Mouse (Mus musculus) heart, embryonic 15.5 days (tissue): Measurements from ENCODE around the gene Smlr1. TPM values are rescaled to one million over a fixed set of nuclear protein-coding genes. Genes with fewer than 3 reads are reported as not detected.

Source experiments
- ATAC-seq: fragments of 200-750 bp; cut with Nextera tagmentation; replicated peaks from 2 replicates; pipeline ENCODE4 v1.8.0; 2017; ENCODE audit warnings: low read depth, moderate TSS enrichment; ENCODE audit not compliant: insufficient number of reproducible peaks, insufficient read depth, low FRiP score
- H3K27ac ChIP-seq: fragments of 300-500 bp; sonication (generic); 2 replicates; pipeline ENCODE4 v1.5.1; 2015; ENCODE audit warnings: mild to moderate bottlenecking, inconsistent platforms
- H3K27me3 ChIP-seq: fragments of 300-500 bp; sonication (generic); 2 replicates; pipeline ENCODE4 v1.6.1; 2015; ENCODE audit warnings: inconsistent platforms
- H3K36me3 ChIP-seq: fragments of 300-500 bp; sonication (generic); 2 replicates; pipeline ENCODE4 v1.6.1; 2015; ENCODE audit warnings: mild to moderate bottlenecking, inconsistent platforms
- H3K4me1 ChIP-seq: fragments of 300-500 bp; sonication (generic); replicated peaks from 2 replicates; pipeline ENCODE4 v1.6.1; 2015; ENCODE audit warnings: inconsistent platforms
- H3K4me2 ChIP-seq: fragments of 300-500 bp; sonication (generic); 2 replicates; pipeline ENCODE4 v1.6.1; 2015; ENCODE audit warnings: inconsistent platforms, mild to moderate bottlenecking, moderate library complexity
- H3K4me3 ChIP-seq: fragments of 300-500 bp; sonication (generic); 2 replicates; pipeline ENCODE4 v1.5.1; 2015; ENCODE audit warnings: mild to moderate bottlenecking, inconsistent platforms
- H3K9ac ChIP-seq: fragments of 300-500 bp; sonication (generic); 2 replicates; pipeline ENCODE4 v1.6.1; 2015; ENCODE audit warnings: mild to moderate bottlenecking, inconsistent platforms
- H3K9me3 ChIP-seq: fragments of 300-500 bp; sonication (generic); replicated peaks from 2 replicates; pipeline ENCODE4 v1.6.1; 2016; ENCODE audit warnings: inconsistent platforms
- WGBS: fragments of 180-500 bp; shearing (Covaris S2); methylation state at CpG from one replicate; pipeline ENCODE4 v1.1.7; 2015; ENCODE audit warnings: mixed read lengths; 5-methylcytosine and 5-hydroxymethylcytosine counted together
- polyA plus RNA-seq: library from polyadenylated mRNA; unstranded; fragments of >200 nt; fragmentation: Nextera tagmentation; extraction: Ambion mirVana; gene quantifications from 2 replicates; pipeline ENCODE4 v1.2.1, GENCODE M21; 2015

The Smlr1 gene
- polyA plus RNA-seq, 1 experiment from 2014 or later = not detected

GRCm38 (mm10) chr10:25499323-25500071 is 36.6 kb downstream of the Smlr1 start:
- H3K4me2 ChIP-seq = no peak overlapping the region
- H3K27me3 ChIP-seq = no peaks in the 10 kb centered on the region
- H3K36me3 ChIP-seq = peaks cover 23% of the 10 kb centered on the region; the same call in 1 of the 2 replicates
- H3K4me1 ChIP-seq = no peaks in the 10 kb centered on the region
- no peak for ATAC-seq
- H3K27ac ChIP-seq = no peak overlapping the region
- no peaks in the 10 kb centered on the region for H3K9me3 ChIP-seq
- no peak overlapping the region for H3K4me3 ChIP-seq
- 62% methylated on average over 10 of the region's 10 CpGs for WGBS
- H3K9ac ChIP-seq = no peak overlapping the region

GRCm38 (mm10) chr10:25488456-25488855 is 47.6 kb downstream of the Smlr1 start:
- peaks cover 11% of the 10 kb centered on the region; the same call in 1 of the 2 replicates for H3K36me3 ChIP-seq
- no peak overlapping the region for H3K9ac ChIP-seq
- H3K9me3 ChIP-seq = no peaks in the 10 kb centered on the region
- no peak overlapping the region for H3K4me3 ChIP-seq
- no peak overlapping the region for H3K27ac ChIP-seq
- 16% methylated on average over 1 of the region's 1 CpGs for WGBS
- H3K4me1 ChIP-seq = no peaks in the 10 kb centered on the region
- no peaks in the 10 kb centered on the region for H3K27me3 ChIP-seq
- H3K4me2 ChIP-seq = no peak overlapping the region
- ATAC-seq = no peak; the same call in 1 of the 2 replicates

GRCm38 (mm10) chr10:25482791-25483190 is 53.3 kb downstream of the Smlr1 start:
- Histone ChIP-seq H3K9ac (no peak overlapping the region), H3K36me3 (peaks cover 15% of the 10 kb centered on the region), H3K4me2 (no peak overlapping the region), H3K27me3 (no peaks in the 10 kb centered on the region), H3K27ac (no peak overlapping the region), H3K4me3 (no peak overlapping the region), H3K4me1 (no peaks in the 10 kb centered on the region), H3K9me3 (no peaks in the 10 kb centered on the region)
- 52% methylated on average over 5 of the region's 5 CpGs for WGBS
- ATAC-seq = no peak

DNA sequence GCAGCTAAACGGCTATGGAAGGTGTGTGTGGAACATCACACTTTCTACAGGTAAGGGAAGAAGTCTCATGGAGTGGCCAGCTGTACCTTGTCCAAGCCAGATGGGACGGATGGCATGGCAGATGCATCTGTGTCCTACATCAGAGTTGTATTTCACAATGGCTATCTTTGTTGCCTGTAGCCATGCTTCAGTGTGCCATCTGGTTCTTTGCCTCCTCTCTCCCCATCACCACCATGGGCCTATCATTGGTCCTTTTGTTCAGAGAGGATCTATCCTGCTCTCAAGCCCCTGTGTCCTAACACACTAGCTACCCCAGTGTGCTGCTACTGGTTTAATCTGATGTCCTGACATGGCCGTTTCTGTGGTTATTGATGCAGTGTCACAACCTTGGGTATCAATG is 56.4 kb downstream of the Smlr1 start:
- WGBS = 83% methylated on average over 3 of the region's 3 CpGs
- no peaks in the 10 kb centered on the region for H3K9me3 ChIP-seq
- ATAC-seq = no peak

More for the DNA sequence above, 56.4 kb downstream of the Smlr1 start:
- peaks cover 15% of the 10 kb centered on the region for H3K36me3 ChIP-seq
- H3K4me2 ChIP-seq = no peak overlapping the region
- H3K27ac ChIP-seq = no peak overlapping the region
- no peak overlapping the region for H3K9ac ChIP-seq
- no peak overlapping the region for H3K4me3 ChIP-seq
- no peaks in the 10 kb centered on the region for H3K4me1 ChIP-seq
- no peaks in the 10 kb centered on the region for H3K27me3 ChIP-seq

Other genes with a start within 250 kb of the Smlr1 start
- gene Akap7, start 228.4 kb downstream of the Smlr1 start, polyA plus RNA-seq = 22.2 and 29.9 TPM in 2 replicates
- 41.8 and 53.9 TPM in 2 replicates for gene Epb41l2, start 176.5 kb downstream of the Smlr1 start, polyA plus RNA-seq